Mouse (Mus musculus) lung, postnatal 36 days (tissue): Measurements from ENCODE around the gene Mroh2a.
A peak's percentile ranks its signal among the peaks of the same experiment; 100 is the strongest.
"Not testable (repeated sequence)": the region's sequence is repeated elsewhere in the genome, so short reads cannot be mapped to it uniquely, and the experiment has no call there.

Source experiments
- DNase-seq: peaks from one replicate; pipeline ENCODE4 v3.0.0; 2022; ENCODE audit warnings: mixed read lengths

The Mroh2a gene

GRCm38 (mm10) chr1:88219054-88219453 lies 7.7 kb upstream of the Mroh2a start:
- DNase-seq = no peak

GRCm38 (mm10) chr1:88220336-88220735 lies 6.5 kb upstream of the Mroh2a start:
- DNase-seq = no peak

GRCm38 (mm10) chr1:88222216-88222615 lies 4.6 kb upstream of the Mroh2a start:
- no peak for DNase-seq

GRCm38 (mm10) chr1:88223011-88223515 lies 3.7 kb upstream of the Mroh2a start:
- DNase-seq = peak; percentile 2

DNA sequence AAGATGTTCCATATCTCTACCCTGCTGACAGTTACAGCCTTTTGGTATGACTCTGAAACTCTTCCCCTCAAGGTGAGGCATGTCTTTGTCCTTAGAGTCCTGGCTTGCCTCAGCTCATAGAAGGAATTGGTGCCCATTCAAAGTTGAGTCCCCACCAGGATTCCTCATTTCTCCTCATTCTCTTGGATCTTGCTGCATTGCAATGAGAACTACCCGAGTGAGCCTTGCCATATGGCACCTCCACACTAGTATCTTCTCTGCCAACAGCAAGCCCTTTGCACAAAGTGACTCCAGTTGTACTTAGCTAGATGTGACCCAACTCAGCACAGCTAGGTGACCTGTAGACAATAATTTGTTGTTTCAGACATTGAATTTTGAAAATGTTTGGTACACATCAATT lies 3.2 kb upstream of the Mroh2a start:
- DNase-seq = peak; percentile 3

DNA sequence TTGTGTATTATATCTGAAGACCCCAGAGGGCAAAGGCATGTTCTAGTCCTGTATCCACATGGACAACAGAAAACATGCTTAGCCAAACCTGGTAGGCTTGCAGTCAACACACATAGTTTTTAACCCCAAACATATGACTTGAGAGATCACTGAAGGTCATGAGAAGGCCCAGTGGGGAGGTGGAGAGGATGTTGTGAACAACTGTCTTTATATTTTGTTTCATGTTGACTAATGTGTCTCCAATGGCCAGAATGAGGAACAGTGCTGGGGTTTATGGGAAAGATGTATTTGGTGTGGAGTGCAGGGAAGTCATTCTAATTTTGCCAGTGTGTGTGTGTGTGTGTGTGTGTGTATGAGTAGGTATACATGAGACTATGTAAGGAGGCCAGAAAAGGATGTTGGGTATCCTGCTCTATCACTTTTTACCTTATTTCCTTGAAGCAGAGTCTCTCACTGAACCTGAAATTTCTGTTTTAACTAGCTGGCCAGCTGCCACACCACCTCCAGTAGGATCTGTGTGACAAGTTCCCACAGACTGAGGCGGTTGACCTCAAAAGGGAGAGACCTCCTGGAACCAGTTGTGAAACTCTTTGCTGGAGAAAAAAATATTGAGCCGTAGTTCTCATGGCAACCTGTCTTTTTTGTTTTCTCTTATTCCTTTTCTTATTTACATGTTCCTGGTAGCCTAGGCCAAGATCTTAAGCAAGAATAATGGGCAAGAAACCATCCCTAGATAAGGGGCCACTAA lies 2.6 kb upstream of the Mroh2a start:
- peak; percentile 81 for DNase-seq

GRCm38 (mm10) chr1:88225301-88225700 lies 1.5 kb upstream of the Mroh2a start:
- DNase-seq = not testable (repeated sequence)

GRCm38 (mm10) chr1:88225741-88226140 lies 1.0 kb upstream of the Mroh2a start:
- DNase-seq = peak; percentile 1

- no peak for DNase-seq
Observed at GRCm38 (mm10) chr1:88227482-88227881, 696 bp downstream of the Mroh2a start.

DNA sequence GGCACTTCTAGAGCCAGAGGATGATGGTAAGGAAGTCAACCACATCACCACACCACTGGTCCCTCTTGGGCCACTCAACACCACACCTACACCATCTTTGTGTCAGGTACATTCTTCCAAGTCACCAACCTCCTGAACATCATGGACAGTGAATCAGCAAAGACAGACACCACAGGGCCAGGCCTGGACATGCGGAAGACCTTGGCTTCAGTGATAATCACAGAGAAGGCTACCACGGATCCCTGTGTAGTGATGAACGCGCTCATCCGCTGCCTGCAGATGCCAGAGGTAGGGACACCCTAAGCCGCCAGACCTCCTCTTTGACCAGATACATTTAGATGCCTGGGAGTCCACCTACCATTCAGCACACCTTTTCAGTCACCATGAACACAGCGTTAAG lies 1.3 kb downstream of the Mroh2a start:
- no peak for DNase-seq

GRCm38 (mm10) chr1:88229566-88229965 lies 2.8 kb downstream of the Mroh2a start:
- no peak for DNase-seq

DNA sequence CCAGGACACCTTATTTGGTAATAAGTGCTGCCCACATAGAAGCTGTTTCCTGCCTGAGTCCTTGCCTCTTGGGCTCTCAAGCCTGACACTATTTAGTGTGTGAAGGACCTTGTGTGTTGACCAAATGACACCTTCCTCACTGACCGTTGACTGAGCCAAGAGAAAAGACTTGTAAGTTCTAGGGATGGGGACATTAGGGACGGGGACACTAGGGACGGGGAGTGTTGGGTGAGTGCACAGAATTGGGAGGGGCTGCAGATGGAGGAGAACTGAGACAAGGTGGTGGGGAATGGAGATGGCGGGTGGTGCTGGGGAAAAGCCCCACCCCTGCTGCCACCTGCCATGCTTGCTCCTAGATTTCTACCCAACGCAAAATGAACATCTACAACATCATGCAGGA lies 3.2 kb downstream of the Mroh2a start:
- no peak for DNase-seq

DNA sequence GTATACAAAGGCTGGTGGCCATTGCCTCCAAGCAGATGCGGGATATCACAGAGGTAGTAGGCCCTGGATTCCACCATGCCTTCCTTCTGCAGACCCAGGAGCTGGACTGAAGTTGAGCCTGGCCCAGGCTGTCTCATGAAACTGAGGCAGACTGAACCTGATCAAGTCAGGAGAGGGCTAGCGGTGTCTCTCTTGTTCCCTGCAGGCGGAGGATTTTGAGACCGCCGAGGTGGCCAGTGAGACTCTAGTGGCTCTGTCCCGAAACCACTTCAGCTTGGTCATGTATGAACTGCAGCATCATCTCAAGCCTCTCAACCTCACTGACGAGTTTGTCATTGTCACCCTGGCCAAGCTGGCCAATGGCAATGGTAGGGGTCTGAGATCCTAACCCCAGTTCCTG lies 3.6 kb downstream of the Mroh2a start:
- DNase-seq = no peak

GRCm38 (mm10) chr1:88230981-88231802 lies 4.4 kb downstream of the Mroh2a start:
- DNase-seq = no peak

GRCm38 (mm10) chr1:88231803-88232499 lies 5.2 kb downstream of the Mroh2a start:
- no peak for DNase-seq

GRCm38 (mm10) chr1:88232664-88233380 lies 6.0 kb downstream of the Mroh2a start:
- no peak for DNase-seq

DNA sequence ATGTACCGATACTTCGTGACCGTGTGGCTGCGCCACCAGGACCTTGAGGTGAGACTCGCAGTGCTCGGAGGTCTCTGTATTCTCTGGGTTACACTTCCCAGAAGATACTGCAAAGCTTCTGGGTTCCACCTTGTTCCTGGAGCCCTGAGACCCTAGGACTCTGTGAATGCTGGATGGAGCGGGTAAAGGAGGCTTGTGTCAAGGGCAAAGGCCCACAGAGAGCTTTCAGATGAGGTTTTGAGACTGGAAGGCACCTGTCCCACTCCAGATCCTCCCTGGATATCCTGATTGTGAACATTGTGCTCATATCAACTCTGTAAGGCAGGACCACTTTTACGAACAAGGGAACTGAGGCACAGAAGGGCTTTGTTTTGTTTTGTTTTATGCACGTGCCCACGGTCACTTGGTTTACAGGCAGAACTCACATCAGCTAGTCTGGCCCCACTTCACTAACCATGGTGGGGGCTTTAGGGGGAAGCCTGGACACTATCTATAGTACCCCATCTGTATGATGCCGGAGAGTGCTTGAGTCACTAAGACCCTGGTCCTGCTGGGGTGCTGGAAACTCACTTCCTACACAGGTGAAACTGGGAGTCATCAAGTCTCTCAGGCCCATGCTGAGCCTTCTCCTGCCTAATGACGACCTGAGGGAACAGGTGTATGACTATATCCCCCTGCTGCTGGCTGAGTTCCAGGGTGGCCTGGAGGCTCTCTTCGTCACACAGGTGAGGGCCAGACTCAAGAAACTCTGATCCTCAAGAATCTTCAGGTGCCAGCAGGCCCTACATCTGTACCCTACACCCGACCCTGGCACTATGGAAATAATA lies 6.8 kb downstream of the Mroh2a start:
- no peak for DNase-seq

- DNase-seq = no peak
Observed at GRCm38 (mm10) chr1:88234248-88234610, 7.4 kb downstream of the Mroh2a start.

DNA sequence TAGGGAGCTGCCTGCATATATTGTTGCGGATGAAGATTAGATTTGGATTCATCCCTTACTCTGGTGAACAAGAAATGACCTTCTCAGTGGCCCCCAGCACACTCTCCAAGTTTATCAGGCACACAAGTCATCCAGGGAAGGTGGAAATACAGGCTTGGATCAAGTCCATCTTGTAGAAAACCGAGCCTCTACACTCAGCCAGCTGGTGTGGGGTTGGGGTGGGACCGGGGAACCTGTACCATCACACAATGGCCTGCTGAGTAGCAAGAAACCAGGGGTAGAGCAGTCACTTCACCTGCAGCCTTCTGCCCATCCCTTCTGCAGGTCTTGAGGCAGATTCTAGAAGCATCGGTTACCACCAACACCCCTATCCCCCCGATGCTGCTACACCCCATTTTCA lies 7.9 kb downstream of the Mroh2a start:
- no peak for DNase-seq

GRCm38 (mm10) chr1:88235046-88235893 lies 8.5 kb downstream of the Mroh2a start:
- DNase-seq = no peak

- no peak for DNase-seq
Observed at GRCm38 (mm10) chr1:88235894-88236415, 9.2 kb downstream of the Mroh2a start.
